Mouse (Mus musculus): ENCODE measurements around the gene Map6d1. TPM values are rescaled to one million over a fixed set of nuclear protein-coding genes. Genes with fewer than 3 reads are reported as not detected.

The Map6d1 gene
- total RNA-seq, 2 experiments from 2014 or later = 0.31 to 0.66 TPM

GRCm38 (mm10) chr16:20191161-20191882, 49.8 kb downstream of the Map6d1 start:
- DNase-seq (ENCODE audit: low spot score) = no peak

- no peak for DNase-seq (ENCODE audit: low spot score)
These were observed 55.8 kb downstream of the Map6d1 start for GRCm38 (mm10) chr16:20185368-20185767.

Other genes with a start within 250 kb of the Map6d1 start
- 100 to 1,000 TPM; 164 to 165 TPM for gene Klhl24, start 143.8 kb downstream of the Map6d1 start, total RNA-seq (2021)
- gene Yeats2, start 100.3 kb downstream of the Map6d1 start, total RNA-seq (2021) = 1 to 10 TPM; 3.3 to 3.7 TPM
- gene Parl, start 61.0 kb upstream of the Map6d1 start, total RNA-seq (2021) = 10 to 100 TPM; 61.3 to 68.5 TPM
- under 1 TPM in 1 of 2 experiments, not detected in 1; 0.07 TPM for gene Cyp2ab1, start 84.0 kb upstream of the Map6d1 start, total RNA-seq (2021)
- 10 to 100 TPM; 54.0 to 56.5 TPM for gene Abcc5, start 185.0 kb upstream of the Map6d1 start, total RNA-seq (2021)